Mouse (Mus musculus): ENCODE results near the gene Rgs18.

GRCm38 (mm10) chr1:144720736-144721135 is 54.5 kb downstream of the Rgs18 start:
- no peak for TF ChIP-seq EP300 (IDR thresholded peaks at IDR 0.05)
- no peak for TF ChIP-seq CTCF (IDR thresholded peaks at IDR 0.05)
